Mouse (Mus musculus): ENCODE data around the gene Cyfip2. TPM values are rescaled to one million over a fixed set of nuclear protein-coding genes. Genes with fewer than 3 reads are reported as not detected.

Cyfip2 gene
- polyA plus RNA-seq, 1 experiment from 2014 or later, result 3.4 TPM

- 29% methylated on average over 5 of the region's 5 CpGs for WGBS
- TF ChIP-seq CTCF (IDR thresholded peaks at IDR 0.05) (no peak), EP300 (IDR thresholded peaks at IDR 0.05) (no peak)
- Histone ChIP-seq H3K4me2 (replicated peaks; ENCODE audit: low read depth, low read length) (no peak overlapping the region), H3K4me1 (ENCODE audit: insufficient read depth, low read depth, low read length) (no peaks in the 10 kb centered on the region), H3K9me3 (ENCODE audit: low read length) (no peaks in the 10 kb centered on the region), H3K36me3 (ENCODE audit: insufficient read depth, low read length) (no peaks in the 10 kb centered on the region), H3K27ac (ENCODE audit: low read length) (no peak overlapping the region), H3K9ac (replicated peaks; ENCODE audit: low read depth) (no peak overlapping the region), H3K27me3 (replicated peaks; ENCODE audit: insufficient read depth, low read length) (no peaks in the 10 kb centered on the region), H3K4me3 (ENCODE audit: low read depth, low read length) (no peak overlapping the region)
- ATAC-seq (no peak), DNase-seq (ENCODE audit: low spot score) (no peak)
Measured at GRCm38 (mm10) chr11:46343886-46344546, 31.4 kb upstream of the Cyfip2 start.

GRCm38 (mm10) chr11:46341960-46342359, 29.3 kb upstream of the Cyfip2 start:
- TF ChIP-seq EP300 (IDR thresholded peaks at IDR 0.05), result no peak
- no peak for TF ChIP-seq CTCF (IDR thresholded peaks at IDR 0.05)
- Histone ChIP-seq H3K36me3 (ENCODE audit: insufficient read depth, low read length) (no peaks in the 10 kb centered on the region), H3K27ac (ENCODE audit: low read length) (no peak overlapping the region), H3K4me3 (ENCODE audit: low read depth, low read length) (no peak overlapping the region), H3K27me3 (replicated peaks; ENCODE audit: insufficient read depth, low read length) (no peaks in the 10 kb centered on the region), H3K9me3 (ENCODE audit: low read length) (no peaks in the 10 kb centered on the region), H3K4me1 (ENCODE audit: insufficient read depth, low read depth, low read length) (no peaks in the 10 kb centered on the region), H3K9ac (replicated peaks; ENCODE audit: low read depth) (no peak overlapping the region), H3K4me2 (replicated peaks; ENCODE audit: low read depth, low read length) (no peak overlapping the region)
- DNase-seq (ENCODE audit: low spot score) (no peak), ATAC-seq (no peak)
- 83% methylated on average over 4 of the region's 4 CpGs for WGBS

GRCm38 (mm10) chr11:46336020-46336419, 23.4 kb upstream of the Cyfip2 start:
- DNase-seq (ENCODE audit: low spot score) (no peak), ATAC-seq (no peak)
- Histone ChIP-seq H3K4me2 (replicated peaks; ENCODE audit: low read depth, low read length) (no peak overlapping the region), H3K4me1 (ENCODE audit: insufficient read depth, low read depth, low read length) (no peaks in the 10 kb centered on the region), H3K9ac (replicated peaks; ENCODE audit: low read depth) (no peak overlapping the region), H3K27me3 (replicated peaks; ENCODE audit: insufficient read depth, low read length) (no peaks in the 10 kb centered on the region), H3K27ac (ENCODE audit: low read length) (no peak overlapping the region), H3K4me3 (ENCODE audit: low read depth, low read length) (no peak overlapping the region), H3K36me3 (ENCODE audit: insufficient read depth, low read length) (no peaks in the 10 kb centered on the region), H3K9me3 (ENCODE audit: low read length) (no peaks in the 10 kb centered on the region)
- WGBS, result 53% methylated on average over 5 of the region's 5 CpGs
- TF ChIP-seq EP300 (IDR thresholded peaks at IDR 0.05), result no peak
- TF ChIP-seq CTCF (IDR thresholded peaks at IDR 0.05), result no peak

GRCm38 (mm10) chr11:46332217-46332616, 19.6 kb upstream of the Cyfip2 start:
- TF ChIP-seq CTCF (IDR thresholded peaks at IDR 0.05), result no peak
- TF ChIP-seq EP300 (IDR thresholded peaks at IDR 0.05), result no peak
- Histone ChIP-seq H3K27me3 (replicated peaks; ENCODE audit: insufficient read depth, low read length) (no peaks in the 10 kb centered on the region), H3K27ac (ENCODE audit: low read length) (no peak overlapping the region), H3K36me3 (ENCODE audit: insufficient read depth, low read length) (no peaks in the 10 kb centered on the region), H3K9me3 (ENCODE audit: low read length) (no peaks in the 10 kb centered on the region), H3K4me3 (ENCODE audit: low read depth, low read length) (no peak overlapping the region), H3K9ac (replicated peaks; ENCODE audit: low read depth) (no peak overlapping the region), H3K4me1 (ENCODE audit: insufficient read depth, low read depth, low read length) (no peaks in the 10 kb centered on the region), H3K4me2 (replicated peaks; ENCODE audit: low read depth, low read length) (no peak overlapping the region)
- 91% methylated on average over 8 of the region's 8 CpGs for WGBS
- ATAC-seq, result no peak
- DNase-seq (ENCODE audit: low spot score), result no peak

GRCm38 (mm10) chr11:46326271-46327015, 13.8 kb upstream of the Cyfip2 start:
- DNase-seq (ENCODE audit: low spot score) (no peak), ATAC-seq (no peak)
- 78% methylated on average over 16 of the region's 16 CpGs for WGBS
- Histone ChIP-seq H3K27ac (ENCODE audit: low read length) (no peak overlapping the region), H3K9ac (replicated peaks; ENCODE audit: low read depth) (no peak overlapping the region), H3K27me3 (replicated peaks; ENCODE audit: insufficient read depth, low read length) (no peaks in the 10 kb centered on the region), H3K36me3 (ENCODE audit: insufficient read depth, low read length) (no peaks in the 10 kb centered on the region), H3K4me1 (ENCODE audit: insufficient read depth, low read depth, low read length) (no peaks in the 10 kb centered on the region), H3K9me3 (ENCODE audit: low read length) (no peaks in the 10 kb centered on the region), H3K4me2 (replicated peaks; ENCODE audit: low read depth, low read length) (no peak overlapping the region), H3K4me3 (ENCODE audit: low read depth, low read length) (no peak overlapping the region)
- TF ChIP-seq CTCF (IDR thresholded peaks at IDR 0.05) (no peak), EP300 (IDR thresholded peaks at IDR 0.05) (no peak)

- Histone ChIP-seq H3K9ac (replicated peaks; ENCODE audit: low read depth) (no peak overlapping the region), H3K4me1 (ENCODE audit: insufficient read depth, low read depth, low read length) (no peaks in the 10 kb centered on the region), H3K4me2 (replicated peaks; ENCODE audit: low read depth, low read length) (no peak overlapping the region), H3K27ac (ENCODE audit: low read length) (no peak overlapping the region), H3K4me3 (ENCODE audit: low read depth, low read length) (no peak overlapping the region), H3K36me3 (ENCODE audit: insufficient read depth, low read length) (no peaks in the 10 kb centered on the region), H3K27me3 (replicated peaks; ENCODE audit: insufficient read depth, low read length) (no peaks in the 10 kb centered on the region), H3K9me3 (ENCODE audit: low read length) (no peaks in the 10 kb centered on the region)
- ATAC-seq, result no peak
- no peak for TF ChIP-seq CTCF (IDR thresholded peaks at IDR 0.05)
- TF ChIP-seq EP300 (IDR thresholded peaks at IDR 0.05), result no peak
- DNase-seq (ENCODE audit: low spot score), result no peak
- WGBS, result 63% methylated on average over 7 of the region's 7 CpGs
Measured at GRCm38 (mm10) chr11:46321559-46321958, 8.9 kb upstream of the Cyfip2 start.
